Mouse (Mus musculus) inflammation-experienced regulatory T-cells, adult 6 months (primary cell): ENCODE results near the gene Lemd2. TPM values are rescaled to one million over a fixed set of nuclear protein-coding genes. Genes with fewer than 3 reads are reported as not detected.

ENCODE experiments used
- ATAC-seq: one replicate; pipeline ENCODE4 v1.8.0; 2017
- polyA plus RNA-seq, 3 experiments: library from polyadenylated mRNA; unstranded; fragments of 100-300 nt; shearing (Covaris generic); gene quantifications; one replicate each; pipeline ENCODE4 v1.2.1; 2017

Gene Lemd2
- polyA plus RNA-seq, 3 experiments from 2014 or later: 9.2 to 13.0 (median 11.9) TPM

DNA sequence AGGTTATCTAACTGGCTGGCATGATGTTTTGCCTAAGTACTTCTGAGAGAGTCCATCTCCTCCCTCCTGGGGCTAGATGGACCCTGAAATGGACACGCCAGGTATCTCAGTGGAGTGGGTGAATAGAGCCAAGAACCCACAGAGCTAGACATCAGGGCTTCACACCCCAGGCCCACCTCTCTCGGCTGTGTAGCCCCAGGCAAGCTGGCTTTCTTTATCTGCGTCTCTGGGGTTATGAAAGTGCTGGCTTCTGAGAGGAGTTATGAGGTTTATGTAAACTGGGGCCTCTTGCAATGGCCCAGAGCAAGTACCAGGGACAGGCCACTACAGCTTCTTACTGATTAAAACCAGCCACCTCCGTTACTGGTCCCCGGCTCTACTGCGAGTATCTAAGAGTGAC lies 49.4 kb downstream of the Lemd2 start:
- no peak for ATAC-seq

DNA sequence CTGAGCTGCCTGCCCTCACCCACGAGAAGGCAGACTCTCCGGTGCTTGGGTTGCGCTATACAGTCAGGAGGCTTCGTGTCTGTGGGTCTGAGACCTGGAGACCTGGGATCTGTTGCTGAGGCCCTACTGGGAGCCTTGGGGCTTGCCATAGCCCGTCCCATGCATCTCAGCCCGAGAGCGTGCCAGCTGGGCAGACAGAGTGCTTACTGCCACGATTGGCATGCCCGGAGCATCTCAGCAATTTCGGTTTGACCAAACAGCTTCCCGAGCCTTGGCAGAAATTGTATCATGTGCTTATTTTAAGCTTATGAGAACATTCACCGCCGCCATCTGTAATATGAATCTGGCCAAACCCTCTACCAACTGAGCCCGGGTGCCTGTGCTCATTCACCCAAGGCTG lies 50.0 kb downstream of the Lemd2 start:
- no peak for ATAC-seq

DNA sequence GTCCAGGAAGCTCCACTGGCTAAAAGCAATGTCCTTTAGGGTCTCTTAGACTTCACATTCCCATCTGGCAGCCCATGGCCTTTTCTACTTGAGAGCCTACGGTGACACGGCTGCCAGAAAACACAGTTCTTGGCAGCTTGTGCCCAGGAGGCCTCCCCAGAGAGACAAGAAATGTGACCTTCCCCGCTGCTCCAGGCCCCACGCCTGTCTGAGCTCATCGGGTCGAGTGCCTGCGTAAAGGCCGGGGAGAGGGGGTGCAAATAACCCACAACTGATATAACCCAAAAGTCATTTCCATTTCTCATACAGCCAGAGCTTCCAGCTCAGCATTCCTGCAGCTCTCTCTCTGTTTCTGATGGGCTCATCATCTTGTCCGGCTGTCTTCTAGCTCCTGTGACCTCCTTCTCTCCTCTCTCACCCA lies 50.5 kb downstream of the Lemd2 start:
- no peak for ATAC-seq

DNA sequence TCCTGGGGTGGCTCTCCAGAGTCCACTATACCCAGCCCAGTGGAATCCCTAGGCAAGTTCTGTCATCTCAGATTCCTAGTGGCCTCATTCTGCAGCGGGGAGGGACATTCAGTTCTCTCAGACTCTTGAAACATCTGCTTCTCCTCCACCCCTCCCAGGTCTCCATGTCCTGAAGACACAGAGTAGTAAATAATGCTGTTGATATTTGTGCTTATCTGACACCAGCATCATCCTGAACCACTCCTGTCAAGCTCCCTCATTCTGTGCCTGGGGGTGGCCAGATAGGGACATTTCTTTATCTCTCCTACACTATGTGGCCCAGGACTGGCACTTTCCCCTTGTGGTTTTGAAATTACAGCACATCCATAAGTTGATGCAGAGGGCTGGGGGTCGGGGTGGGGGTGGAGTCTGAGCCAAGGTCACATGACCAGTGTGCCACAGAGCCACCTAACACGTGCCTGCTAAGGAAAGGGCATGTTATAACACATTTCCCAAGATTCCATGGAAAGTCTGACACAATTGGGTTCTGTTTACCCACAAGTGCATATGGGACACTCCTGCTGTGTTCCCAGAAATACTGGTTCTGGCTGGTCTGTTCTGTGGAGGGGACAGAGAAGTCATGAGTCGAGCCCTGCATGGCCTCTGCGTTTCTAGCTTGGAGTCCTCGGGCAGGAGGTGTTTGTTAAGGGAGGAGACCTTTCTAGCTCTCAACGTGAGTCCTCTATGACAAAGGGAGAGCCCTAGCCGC lies 51.1 kb downstream of the Lemd2 start:
- no peak for ATAC-seq

DNA sequence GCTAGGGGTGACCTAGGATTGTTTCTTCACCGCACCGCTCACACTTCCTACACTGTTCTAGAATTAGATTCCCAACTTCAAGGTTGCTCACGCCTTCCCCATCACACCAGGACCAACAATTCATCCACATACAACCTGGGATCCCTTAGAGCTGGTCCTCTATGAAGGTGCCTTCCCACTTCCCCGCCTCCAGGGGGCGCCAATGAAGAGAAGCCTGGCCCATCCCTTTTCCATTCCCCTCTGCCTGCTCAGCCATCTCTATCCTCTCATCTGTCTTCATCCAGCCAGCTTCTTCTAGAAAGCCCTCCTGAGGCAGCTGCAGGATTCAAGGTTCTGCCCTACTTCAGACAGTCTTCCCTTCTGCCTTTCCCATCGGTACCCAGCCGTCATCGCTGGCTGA lies 52.9 kb downstream of the Lemd2 start:
- ATAC-seq: no peak

DNA sequence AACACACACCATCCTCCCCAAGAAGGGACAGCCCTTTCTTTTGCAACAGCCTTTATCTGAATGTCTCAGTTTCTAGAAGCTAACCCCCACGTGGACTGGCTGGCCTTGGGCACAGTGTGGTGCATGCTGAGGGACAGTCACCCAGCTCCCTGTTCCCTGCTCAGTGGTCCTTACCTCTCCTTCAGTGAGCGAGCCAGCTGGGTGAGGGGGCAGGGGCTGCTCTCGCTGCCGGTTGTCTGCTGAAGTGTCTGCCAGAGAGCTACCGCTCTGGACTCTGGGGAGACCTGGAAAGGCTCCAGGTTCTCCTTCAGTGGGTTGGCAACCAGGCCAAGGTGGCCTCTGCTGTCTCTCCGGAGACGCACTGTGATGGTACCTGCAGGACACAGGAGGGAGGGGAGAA lies 53.4 kb downstream of the Lemd2 start:
- no peak for ATAC-seq

DNA sequence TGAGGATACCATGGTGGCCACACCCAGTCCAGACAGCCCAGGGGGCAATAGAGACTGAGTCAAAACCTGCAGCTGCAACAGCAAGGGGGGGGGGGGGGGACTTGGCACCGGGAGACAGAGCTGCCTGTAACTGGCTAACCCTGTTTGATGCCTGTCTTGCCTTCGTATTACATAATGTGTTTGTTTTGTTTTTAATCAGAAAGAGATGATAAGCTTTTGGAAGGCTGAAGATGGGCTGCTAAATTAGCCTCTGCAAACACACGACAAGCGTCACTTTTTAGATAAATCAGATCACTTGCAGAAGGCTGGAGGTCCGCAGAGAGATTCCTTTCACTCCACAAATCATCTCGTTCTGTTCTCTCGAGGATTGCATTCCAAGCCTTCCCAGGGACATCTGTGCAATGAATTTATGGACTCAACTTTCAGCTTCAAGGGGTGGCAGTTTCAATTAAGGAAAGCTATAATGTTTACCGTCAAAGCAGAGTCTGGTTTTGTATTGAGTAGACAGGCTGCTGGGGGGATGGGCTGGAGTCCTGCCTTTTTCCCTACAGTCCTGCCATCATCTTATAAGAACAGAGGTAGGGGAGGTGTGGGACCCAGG lies 57.8 kb downstream of the Lemd2 start:
- ATAC-seq: no peak

DNA sequence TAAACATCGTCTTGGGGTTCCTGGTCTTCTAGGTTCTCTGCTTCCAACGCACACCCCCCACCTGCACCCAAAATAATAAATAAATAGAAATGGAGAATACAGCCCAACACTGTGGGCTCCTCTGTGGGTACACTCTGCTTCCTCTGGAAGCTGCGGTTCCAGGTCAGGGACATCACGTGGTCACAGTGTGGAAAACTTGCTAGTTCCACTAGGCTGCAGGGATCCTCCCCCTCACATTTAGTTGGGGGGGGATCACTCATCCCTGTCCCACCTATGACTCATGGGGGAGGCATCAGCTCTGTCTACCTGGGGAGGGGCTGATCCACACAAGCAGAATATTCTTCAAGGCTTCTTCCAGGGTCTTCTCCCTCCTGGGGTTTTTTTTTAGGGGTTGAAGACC lies 60.1 kb downstream of the Lemd2 start:
- ATAC-seq: no peak

DNA sequence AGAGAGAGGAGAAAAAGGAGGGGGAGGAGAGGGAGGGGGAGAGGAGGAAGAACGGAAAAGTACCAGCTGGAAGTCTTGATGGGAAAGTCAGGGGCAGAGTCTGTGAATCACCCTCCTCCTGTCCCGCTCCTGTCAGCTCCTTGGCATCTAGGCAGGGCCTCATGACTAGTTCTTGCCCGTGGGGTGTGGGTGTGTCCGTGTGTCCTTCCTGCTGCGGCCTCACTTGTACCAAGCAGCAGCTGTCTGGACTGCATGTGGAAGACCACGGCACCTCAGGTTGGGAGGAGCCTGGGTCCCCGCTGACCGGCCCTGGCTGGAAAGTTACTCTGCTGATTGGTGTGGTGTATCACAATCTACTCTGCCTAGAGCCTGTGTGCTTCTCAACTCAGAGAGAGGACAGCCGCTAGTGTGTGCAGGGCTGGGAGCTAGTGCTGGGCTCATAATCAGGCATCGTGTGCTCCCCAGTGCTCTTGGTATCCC lies 62.3 kb downstream of the Lemd2 start:
- ATAC-seq: no peak

DNA sequence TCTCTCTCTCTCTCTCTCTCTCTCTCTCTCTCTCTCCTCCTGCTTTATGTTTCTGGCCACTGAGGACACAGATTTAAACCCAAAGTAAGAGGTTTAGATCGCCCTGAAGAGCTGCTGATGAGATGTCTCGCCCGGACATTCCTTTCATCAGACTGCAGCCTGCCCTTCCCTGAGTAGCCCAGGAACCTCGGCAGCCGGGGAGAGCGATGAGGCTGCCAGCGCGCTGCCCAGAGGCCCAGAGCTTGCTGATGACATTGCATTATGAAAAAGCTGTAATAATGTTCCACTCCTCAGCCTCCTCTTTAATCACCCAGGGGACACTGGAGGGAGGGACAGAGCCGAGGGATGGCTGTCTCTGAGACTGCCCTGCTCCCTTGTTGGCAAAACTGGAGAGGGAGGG lies 64.0 kb downstream of the Lemd2 start:
- no peak for ATAC-seq

Other genes with a start within 250 kb of the Lemd2 start
- 10 to 100 TPM in 1 of 3 experiments, 1 to 10 TPM in 2; 9.0 to 11.1 (median 9.3) TPM for gene Zbtb9, start 231.3 kb downstream of the Lemd2 start, polyA plus RNA-seq
- gene Bak1, start 175.5 kb downstream of the Lemd2 start, polyA plus RNA-seq: 10 to 100 TPM in 1 of 3 experiments, 1 to 10 TPM in 2; 5.1 to 23.3 (median 6.8) TPM
- 1 to 10 TPM; 3.9 to 8.2 (median 7.1) TPM for gene Itpr3, start 147.2 kb downstream of the Lemd2 start, polyA plus RNA-seq
- gene Uqcc2, start 70.6 kb downstream of the Lemd2 start, polyA plus RNA-seq: 100 to 1,000 TPM; 123 to 139 (median 128) TPM
- gene Ip6k3, start 36.7 kb downstream of the Lemd2 start, polyA plus RNA-seq: not detected